Mouse (Mus musculus) cortical plate, adult 2 months (tissue): Measurements from ENCODE around the gene Tmed3.

Source experiments
- CTCF ChIP-seq: fragments of 200-500 bp; IDR thresholded peaks from 2 replicates; pipeline ENCODE4 v1.5.1; 2011; ENCODE audit warnings: mild to moderate bottlenecking, control low read depth, low read length; ENCODE audit not compliant: insufficient read depth; ENCODE audit errors: extremely low read depth
- POLR2A ChIP-seq: fragments of 200-500 bp; IDR thresholded peaks from 2 replicates; pipeline ENCODE4 v1.6.1; 2011; ENCODE audit warnings: mild to moderate bottlenecking, low read length, control low read depth; ENCODE audit not compliant: insufficient read depth; ENCODE audit errors: extremely low read depth

DNA sequence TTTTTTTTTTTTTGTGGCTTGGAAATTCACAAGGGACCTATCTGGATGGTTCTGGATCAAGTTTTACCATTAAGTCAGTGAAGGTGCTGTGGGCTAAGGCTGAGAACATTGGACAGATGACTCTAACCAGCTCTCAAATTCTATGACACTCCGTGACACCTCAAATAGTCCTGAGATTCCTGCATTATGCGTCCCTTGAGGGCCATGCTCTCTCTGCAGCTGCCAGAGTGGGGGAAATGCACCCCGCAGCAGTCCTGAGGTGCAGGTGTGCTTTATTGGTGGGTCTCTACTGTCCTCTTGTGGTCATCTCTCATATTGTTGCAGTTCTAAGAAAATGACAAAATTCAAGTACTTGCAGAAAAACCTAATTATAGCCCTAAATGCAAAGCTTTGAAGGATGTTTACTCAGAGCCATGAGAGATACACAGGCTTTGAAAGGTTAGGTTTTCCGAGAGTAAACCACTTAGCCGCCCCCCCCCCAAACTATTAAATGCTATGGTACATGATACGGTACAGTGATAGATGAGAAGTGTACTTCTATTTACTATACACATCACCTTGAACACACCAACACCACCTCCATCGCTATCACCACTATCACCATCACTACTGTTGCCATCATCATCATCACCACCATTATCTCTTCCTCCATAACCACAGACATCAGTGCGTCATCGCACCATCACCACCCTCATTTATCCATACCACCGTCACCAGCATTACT lies 17.2 kb downstream of the Tmed3 start:
- peak; percentile 80 for TF ChIP-seq CTCF
- no peak for TF ChIP-seq POLR2A
